Mouse (Mus musculus) thymus, postnatal 4 days (tissue): ENCODE measurements around the gene Fam71f2.

Experiments
- DNase-seq: peaks from one replicate; pipeline ENCODE4 v3.0.0; 2021

Fam71f2 gene

DNA sequence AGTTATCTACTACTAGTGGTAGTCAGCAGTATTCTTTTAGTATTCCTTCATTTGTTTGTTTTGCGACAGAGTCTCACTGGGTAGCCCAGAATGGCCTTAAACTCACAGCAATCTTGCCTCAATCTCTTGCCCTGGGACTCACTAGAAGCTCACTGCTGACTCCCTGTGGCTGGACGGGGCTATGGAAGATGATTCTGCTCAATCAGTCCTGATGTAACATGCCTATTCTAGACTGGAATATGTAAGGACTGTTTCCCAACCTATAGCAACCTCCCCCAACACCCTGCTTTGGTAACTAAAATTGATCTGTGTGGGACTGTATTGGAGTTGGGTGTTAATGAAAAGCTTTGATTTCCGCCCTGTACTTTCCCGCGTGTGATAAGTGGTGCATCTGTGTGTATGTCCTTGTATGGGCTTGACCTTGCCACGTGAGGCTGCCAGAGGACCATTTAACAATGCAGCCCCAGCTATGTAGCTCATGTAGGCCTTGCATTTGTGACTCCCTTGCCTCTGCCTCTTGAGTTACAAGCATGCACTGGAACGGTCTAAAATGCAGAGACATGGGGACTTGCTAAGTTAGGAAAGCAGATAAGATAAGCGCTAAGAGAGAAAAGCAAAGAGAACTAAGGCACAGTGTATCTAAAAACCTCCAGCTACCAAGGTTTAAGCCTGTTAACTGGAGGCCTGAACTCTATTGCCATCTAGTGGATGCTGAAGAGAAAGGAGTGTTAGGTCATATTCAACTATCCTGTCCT is 703 bp upstream of the Fam71f2 start:
- peak; percentile 63 for DNase-seq

GRCm38 (mm10) chr6:29280671-29281070 is 1.3 kb downstream of the Fam71f2 start:
- DNase-seq, result no peak

GRCm38 (mm10) chr6:29286870-29287269 is 7.5 kb downstream of the Fam71f2 start:
- DNase-seq, result no peak

DNA sequence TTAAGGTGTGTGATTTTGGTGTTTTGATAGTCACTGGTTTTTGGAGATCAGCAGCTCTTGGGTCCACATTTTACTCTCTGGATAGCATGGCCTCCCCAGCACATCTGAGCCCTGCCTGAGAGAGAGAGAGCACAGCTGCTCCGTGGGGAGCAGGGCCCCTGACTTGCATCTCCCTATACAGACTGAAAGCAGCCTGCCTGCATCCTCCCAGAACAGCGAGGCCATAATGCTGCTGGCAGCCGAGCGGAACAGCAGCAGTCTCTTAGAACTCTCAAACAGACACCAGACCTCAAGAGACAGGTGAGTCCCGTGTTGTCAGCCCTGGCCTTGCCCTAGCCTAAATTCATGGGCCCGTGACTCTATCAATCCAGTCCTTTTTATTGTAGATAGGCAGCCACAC is 8.1 kb downstream of the Fam71f2 start:
- DNase-seq, result peak; percentile 42

DNA sequence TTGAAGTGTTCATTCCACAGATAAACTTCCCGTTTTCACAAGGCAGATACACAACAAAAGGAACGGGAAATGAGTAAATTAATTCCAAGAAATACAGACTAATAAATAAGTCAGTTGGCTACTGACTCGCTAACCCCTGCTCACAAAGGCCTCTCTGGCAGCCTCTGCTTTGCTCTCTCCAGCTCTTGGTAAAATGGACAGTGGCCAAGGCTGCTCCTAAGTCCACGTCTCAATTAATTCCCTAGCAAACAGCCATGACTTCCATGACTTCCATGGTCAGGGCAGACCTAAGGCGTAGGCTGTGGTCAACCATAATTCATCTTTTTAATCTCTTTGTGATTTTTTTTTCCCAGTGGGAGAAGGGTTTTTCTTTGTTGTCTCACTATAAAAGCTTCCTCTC is 8.6 kb downstream of the Fam71f2 start:
- no peak for DNase-seq

GRCm38 (mm10) chr6:29288651-29289050 is 9.3 kb downstream of the Fam71f2 start:
- no peak for DNase-seq

DNA sequence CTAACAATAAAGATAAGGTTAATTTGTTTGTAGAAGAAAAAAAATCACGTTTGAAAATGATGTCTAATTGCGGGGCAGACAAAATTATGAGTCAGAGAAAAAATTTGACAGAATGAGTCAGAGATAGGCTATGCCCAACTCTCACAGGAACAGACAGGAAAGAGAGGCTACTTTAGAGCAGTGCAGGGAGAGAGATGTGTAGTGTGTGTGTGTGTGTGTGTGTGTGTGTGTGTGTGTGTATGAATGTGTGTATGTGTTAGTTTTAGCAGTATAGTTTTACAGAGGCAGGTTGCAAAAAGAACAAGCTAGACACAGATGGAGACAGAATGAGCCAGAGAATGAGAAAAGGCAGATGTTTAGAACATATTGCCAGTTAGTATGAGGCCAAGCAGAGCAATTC is 19.7 kb downstream of the Fam71f2 start:
- no peak for DNase-seq

- DNase-seq, result no peak
These were observed 23.9 kb downstream of the Fam71f2 start for GRCm38 (mm10) chr6:29303251-29303650.

DNA sequence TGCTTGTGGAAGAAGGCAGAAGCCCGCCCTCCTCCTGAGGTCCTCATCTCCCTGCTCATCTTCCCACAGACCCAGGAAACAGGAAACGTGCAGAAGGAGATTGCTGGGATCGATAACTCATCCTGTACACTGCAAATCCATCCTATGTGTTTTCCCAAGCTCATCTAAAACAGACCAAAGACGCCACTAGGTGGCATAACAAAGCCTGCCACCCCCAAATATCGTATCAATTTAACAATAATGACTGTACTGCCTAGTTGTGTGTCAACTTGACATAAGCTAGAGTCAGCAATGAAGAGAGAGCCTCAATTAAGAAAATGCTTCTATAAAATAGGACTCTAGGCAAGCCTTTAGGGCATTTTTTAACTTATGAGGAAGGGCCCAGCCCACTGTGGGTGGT is 24.3 kb downstream of the Fam71f2 start:
- DNase-seq, result no peak

- DNase-seq, result peak; percentile 21
These were observed 26.1 kb downstream of the Fam71f2 start for GRCm38 (mm10) chr6:29305462-29305861.

DNA sequence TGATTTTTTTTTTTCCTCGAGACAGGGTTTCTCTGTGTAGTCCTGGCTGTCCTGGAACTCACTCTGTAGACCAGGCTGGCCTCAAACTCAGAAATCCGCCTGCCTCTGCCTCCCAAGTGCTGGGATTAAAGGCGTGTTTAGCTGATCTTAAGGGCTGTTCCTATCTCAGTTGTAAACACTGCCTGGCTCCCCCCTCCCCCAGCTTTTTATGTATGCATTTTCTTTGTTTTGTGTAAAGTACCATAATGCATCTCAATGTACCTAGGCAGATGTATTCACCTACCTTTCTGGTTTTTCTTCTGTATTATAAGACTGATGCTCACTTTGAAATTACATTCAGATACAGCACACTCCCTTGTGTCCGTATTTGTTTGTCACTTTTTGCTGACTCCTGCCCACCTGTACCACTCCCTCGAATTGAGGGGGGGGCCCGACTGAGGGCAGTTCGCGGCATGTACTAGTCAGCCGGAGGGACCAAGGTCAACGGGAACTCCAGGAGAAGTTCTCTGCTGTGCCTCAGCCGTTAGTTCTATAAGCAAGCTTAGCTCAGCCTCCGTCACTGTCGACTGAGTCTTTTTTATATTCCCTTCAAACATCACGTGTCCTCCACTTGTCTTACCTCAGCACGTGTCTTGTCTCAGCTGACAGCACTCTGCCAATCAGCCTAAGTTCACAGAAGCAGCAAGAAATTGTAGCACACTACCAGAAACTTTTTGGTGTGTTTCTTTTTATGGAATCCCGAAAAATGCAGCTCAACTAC is 29.6 kb downstream of the Fam71f2 start:
- no peak for DNase-seq

- DNase-seq, result no peak
These were observed 34.4 kb downstream of the Fam71f2 start for GRCm38 (mm10) chr6:29313690-29314202.

DNA sequence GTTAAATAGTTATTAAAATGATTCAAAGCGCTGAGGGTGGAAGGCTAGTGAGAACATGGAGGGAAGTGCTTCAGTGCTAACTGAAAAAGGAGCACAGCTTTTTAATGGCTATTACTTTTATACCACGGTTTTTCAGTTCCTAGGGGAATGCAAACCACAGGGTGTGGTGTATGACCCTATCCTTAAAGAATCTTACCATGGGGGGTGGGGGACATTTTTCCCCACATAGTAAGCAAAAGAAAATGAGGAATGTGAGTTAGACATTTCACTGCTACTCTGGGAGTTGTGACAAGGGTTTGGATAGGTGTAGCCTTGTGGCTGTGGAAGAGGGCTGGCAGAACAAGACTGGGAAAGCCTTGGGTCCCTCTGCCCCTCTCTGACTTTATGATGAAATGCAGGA is 37.9 kb downstream of the Fam71f2 start:
- no peak for DNase-seq

- no peak for DNase-seq
These were observed 38.5 kb downstream of the Fam71f2 start for GRCm38 (mm10) chr6:29317941-29318340.

GRCm38 (mm10) chr6:29318879-29319278 is 39.5 kb downstream of the Fam71f2 start, which contains the start of gene Fam71f1:
Fam71f1 (plus strand) TSS chr6:29319140.
- DNase-seq, result no peak

DNA sequence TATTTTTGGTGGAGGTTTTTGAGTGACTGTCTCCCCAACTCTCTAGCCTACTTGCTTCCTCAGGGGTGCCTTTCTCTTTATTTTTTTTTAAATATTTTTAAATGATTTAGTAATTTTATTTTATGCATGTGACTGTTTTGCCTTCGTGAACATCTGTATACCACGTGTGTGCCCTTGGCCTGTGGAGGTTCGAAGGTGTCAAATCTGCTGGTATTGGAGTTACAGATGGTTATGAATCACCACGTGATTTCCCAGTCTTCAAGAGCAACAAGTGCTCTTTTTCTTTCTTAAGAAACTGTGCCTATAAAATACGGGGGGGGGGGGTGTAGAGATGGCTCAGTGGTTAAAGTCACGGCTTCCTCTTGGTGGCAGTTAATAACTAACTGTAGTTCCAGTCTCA is 42.2 kb downstream of the Fam71f2 start:
- no peak for DNase-seq

GRCm38 (mm10) chr6:29322147-29322546 is 42.8 kb downstream of the Fam71f2 start:
- DNase-seq, result no peak

DNA sequence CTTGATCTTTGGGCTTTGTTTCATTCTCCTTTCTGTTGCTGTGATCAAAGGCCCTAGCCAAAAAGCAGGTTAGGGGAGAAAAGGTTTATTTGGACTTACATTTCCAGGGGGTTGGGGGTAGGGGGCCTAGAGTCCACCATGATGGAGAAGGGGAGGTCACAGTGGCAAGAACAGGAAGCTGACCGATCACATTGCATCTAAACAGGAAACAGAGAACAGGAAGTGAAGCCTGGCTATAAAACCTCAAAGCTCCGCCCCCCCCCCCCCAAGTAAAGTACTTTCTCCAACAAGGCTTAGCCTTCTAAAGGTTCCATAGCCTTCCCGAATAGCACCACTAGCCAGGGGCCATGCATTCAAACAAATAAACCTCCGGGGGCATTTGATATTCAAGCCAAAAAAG is 43.3 kb downstream of the Fam71f2 start:
- no peak for DNase-seq

DNA sequence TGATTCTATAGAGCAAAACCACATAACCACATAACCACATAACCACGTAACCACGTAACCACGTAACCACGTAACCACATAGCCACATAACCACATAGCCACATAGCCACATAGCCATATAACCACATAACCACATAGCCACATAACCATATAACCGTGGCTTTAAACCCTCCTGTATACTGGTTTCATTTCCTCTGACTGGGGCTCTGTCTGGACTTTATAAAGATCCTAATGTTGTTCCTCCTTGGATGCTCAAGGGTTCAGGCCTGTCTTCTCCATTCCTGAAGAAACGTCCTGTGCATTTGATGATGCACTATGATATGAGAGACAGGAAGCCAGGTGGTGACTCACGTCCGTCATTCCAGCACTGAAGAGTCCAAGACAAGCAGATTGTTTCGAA is 47.6 kb downstream of the Fam71f2 start:
- no peak for DNase-seq

DNA sequence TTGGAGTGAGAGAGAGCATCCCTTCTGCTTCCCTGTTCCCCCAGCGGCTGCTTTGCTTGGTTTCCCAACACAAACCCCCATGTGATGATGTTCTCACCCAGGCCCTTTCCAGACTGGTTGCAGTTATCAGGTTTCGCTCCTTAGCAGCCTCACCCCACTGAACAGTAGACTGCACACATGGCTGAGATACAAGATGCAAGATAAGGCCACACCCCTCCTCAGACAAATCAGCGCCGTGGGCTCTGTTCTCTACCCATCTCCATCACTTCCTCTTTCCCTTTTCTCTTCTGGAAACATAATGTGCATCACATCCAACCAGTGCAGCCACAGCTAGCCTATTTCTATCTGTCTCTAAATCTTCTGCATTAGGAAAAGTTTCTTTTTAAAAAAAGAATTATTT is 50.1 kb downstream of the Fam71f2 start:
- DNase-seq, result no peak
